Mouse (Mus musculus): ENCODE results near the gene Ddx21.

The Ddx21 gene

GRCm38 (mm10) chr10:62568861-62569260, 33.2 kb downstream of the Ddx21 start:
- DNase-seq = no peak

DNA sequence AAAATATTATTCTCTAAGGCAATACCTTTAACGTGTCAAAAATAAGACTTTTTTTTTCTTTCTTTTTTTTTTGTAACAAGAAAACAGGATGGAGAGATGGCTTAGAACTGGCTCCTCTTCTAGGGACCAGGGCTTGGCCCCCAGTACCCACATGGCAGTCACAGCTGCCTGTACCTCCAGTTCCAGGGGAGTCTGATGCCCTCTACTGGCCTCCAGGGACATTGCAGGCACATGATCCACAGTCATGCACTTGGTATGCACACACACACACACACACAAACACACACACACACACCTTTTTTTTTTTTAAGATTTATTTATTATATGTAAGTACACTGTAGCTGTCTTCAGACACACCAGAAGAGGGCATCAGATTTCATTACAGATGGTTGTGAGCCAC, 44.3 kb downstream of the Ddx21 start:
- DNase-seq = no peak

GRCm38 (mm10) chr10:62556558-62556901, 45.6 kb downstream of the Ddx21 start:
- DNase-seq = no peak

- no peak for DNase-seq
Measured at GRCm38 (mm10) chr10:62555705-62556557, 46.1 kb downstream of the Ddx21 start.

- DNase-seq = no peak
Measured at GRCm38 (mm10) chr10:62553611-62554091, 48.4 kb downstream of the Ddx21 start.

- DNase-seq = no peak
Measured at GRCm38 (mm10) chr10:62550787-62551300, 51.2 kb downstream of the Ddx21 start.

- DNase-seq = peak; percentile 64 to 73
Measured at GRCm38 (mm10) chr10:62549523-62550166, 52.4 kb downstream of the Ddx21 start.

DNA sequence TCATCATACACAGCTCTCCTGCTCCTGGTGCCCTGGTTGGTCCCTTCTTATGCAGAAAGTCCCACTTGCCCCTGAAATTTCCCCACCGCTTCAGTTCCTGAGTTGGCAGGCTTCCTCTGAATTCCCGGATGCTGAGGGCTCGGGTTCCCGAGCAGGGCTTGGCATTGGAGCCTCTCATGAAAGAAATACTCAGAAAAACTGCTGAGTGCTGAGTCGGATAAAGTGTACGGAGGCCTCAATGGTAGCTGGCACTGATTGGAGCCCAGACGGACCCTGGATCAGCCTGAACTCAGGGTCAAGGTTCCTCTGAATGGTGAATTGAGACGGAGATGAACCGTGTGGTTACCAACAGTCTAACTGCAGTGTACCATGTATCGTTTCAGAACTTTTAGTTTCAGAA, 55.6 kb downstream of the Ddx21 start:
- DNase-seq = no peak

DNA sequence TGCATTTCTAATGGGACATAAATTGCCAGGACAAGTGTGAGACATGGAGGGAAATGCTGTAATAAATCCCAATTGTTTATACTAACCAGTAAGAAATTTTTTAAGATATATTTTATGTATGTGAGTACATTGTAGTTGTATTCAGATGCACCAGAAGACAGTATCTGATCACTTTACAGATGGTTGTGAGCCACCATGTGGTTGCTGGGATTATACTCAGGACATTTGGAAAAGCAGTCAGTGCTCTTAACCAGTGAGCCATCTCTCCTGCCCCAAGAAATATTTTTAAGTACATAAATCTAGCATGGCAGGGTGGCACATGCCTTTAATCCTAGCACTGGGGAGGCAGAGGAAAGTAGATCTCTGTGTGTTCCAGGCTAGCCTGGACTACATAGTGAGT, 56.3 kb downstream of the Ddx21 start:
- no peak for DNase-seq

DNA sequence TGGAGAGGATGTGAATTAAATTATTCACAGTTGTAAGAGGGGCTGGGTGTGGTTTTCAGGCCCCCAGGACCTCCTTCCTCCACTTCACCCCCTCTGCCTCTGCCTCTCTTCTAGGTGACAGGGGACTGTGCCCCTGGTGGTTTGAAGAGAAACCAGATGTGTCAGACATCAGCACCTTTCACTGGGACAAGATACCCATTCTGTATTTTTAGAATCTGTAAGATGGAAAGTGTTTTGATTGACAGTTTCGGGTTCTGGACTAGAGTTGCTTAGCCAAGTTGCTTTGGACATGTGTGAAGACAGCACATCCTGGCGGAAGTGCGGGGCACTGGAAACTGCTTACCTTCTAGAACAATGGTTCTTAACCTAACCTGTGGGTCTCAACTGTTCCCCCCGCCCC, 57.8 kb downstream of the Ddx21 start:
- DNase-seq = no peak

- DNase-seq = peak; percentile 75 to 79
Measured at GRCm38 (mm10) chr10:62543399-62543808, 58.7 kb downstream of the Ddx21 start.

GRCm38 (mm10) chr10:62542928-62543327, 59.2 kb downstream of the Ddx21 start:
- no peak for DNase-seq

DNA sequence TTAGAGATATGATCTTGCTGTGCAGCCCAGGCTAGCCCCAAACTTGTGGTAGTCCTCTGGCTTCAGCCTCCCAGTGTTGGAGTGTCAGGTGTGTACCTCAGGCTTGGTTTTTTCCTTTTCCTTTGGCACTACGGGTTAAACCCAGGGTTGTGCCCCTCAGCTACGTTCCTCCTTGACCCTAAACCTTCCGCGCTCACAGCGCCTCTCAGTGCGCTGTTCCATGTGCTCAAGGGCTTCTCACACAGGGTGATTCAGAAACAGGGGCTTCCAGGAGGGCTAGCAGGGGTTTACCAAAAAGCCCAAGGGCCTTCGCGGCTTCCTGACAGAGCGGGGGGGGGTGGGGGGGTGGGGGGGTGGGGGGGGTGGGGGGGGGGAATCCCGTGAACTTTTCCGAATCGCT, 59.6 kb downstream of the Ddx21 start:
- no peak for DNase-seq

- peak; percentile 44 to 49 for DNase-seq
Measured at GRCm38 (mm10) chr10:62541499-62541898, 60.6 kb downstream of the Ddx21 start.

GRCm38 (mm10) chr10:62540800-62541199, 61.3 kb downstream of the Ddx21 start:
- DNase-seq = no peak

- DNase-seq = no peak
Measured at GRCm38 (mm10) chr10:62534509-62534908, 67.6 kb downstream of the Ddx21 start.

DNA sequence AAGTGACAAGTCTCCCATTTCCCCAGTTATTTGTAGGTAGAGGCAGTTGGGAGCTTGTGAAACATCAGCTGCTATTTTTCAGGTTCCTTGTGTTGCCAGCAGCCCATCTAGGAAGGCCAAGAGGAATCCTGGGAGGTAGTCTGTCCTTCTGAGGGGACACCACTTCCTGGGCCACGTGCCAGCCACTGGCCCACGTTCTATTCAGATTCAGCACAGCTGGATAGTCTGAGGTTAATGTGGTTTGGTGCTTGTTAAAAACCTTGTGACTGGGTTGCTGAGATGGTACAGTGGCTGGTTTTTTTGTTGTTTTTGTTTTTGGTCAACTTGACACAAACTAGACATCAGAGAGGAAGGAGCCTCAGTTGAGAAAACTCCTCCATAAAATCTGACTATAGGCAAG, 69.2 kb downstream of the Ddx21 start:
- no peak for DNase-seq

All from lung, adult 18-20 months (tissue).